Comparison of ENCODE assay signal across 19 mouse cellular contexts in the genomic region with DNA sequence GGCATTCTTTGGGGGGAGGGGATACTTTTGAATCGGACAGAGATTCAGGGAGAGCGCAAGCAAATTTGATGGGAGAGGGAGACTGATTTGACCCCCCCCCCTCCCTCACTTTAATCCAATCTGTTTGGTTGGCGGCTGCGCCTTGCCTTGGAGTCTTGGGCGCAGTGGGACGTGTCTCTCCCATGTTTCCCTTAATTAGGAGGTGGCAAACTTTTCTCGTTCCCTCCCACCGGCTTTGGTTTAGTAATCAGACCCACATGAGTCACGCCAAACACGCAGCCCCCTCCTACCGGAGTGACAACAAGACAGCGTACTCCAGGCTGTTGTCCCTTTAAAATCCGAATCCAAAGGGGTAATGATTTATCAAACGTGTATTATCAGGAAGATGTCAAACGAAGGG. TPM values are rescaled to one million over a fixed set of nuclear protein-coding genes. Genes with fewer than 3 reads are reported as not detected.
DNase-seq lines count a peak whose midpoint lies in the region; ATAC-seq lines count a peak whose summit lies in the region.
"Had no signal": no experiment of that assay in that cellular context is flagged by ENCODE, and none has a peak within 500 bp of the region (broad histone marks: within the 10 kb centered on the region; RNA-seq: fewer than 3 reads in every experiment).

A gene (plus strand): TSS at position 297 of the 400 bp plus-strand sequence.

- H3K9ac ChIP-seq in midbrain, embryonic 11.5 days (ENCODE audit: low read length): no peak within 1 kb of the TSS
- H3K9ac ChIP-seq in neural tube, embryonic 15.5 days (replicated peaks): peak within 1 kb of the TSS; percentile 56
- H3K9ac ChIP-seq: embryonic facial prominence, embryonic 15.5 days had no signal

- H3K9me3 ChIP-seq in midbrain, embryonic 11.5 days (ENCODE audit: control insufficient read depth, low read length): no peaks in the 10 kb centered on the region
- H3K9me3 ChIP-seq in neural tube, embryonic 15.5 days (replicated peaks): no peaks in the 10 kb centered on the region
- H3K9me3 ChIP-seq: embryonic facial prominence, embryonic 15.5 days; limb, embryonic 10.5 days had no signal

- WGBS in midbrain, embryonic 11.5 days: under 1% methylated on average over 15 of the region's 15 CpGs
- WGBS in neural tube, embryonic 15.5 days: 1% methylated on average over 15 of the region's 15 CpGs

- ATAC-seq in midbrain, embryonic 11.5 days (ENCODE audit: low FRiP score): no peak
- ATAC-seq in neural tube, embryonic 15.5 days (ENCODE audit: low FRiP score): peak; percentile 11; the same call in 1 of the 2 replicates

- no peaks in the 10 kb centered on the region for H3K36me3 ChIP-seq in midbrain, embryonic 11.5 days (ENCODE audit: control insufficient read depth, insufficient read depth, low read length)
- no peaks in the 10 kb centered on the region for H3K36me3 ChIP-seq in neural tube, embryonic 15.5 days
- H3K36me3 ChIP-seq: embryonic facial prominence, embryonic 15.5 days; limb, embryonic 10.5 days had no signal

- intact Hi-C loops in left cerebral cortex, postnatal 4 days (cut with DNase I): no loop called here
- intact Hi-C loops in left cerebral cortex, postnatal 25 days (cut with DNase I): loop anchor here (2.0 to 5.0 kb wide), 2 partner anchors 231 to 1717 kb away; no protein-coding TSS in a partner anchor

- peak; percentile 30 to 46 for DNase-seq in cerebellum, postnatal 14 days
- no peak for DNase-seq in cerebellum, adult 18-20 months
- peak; percentile 33 for DNase-seq in left cerebral cortex, postnatal 4 days
- no peak for DNase-seq in left cerebral cortex, postnatal 25 days (ENCODE audit: low spot score in 2 of 2)
- no peak for DNase-seq in midbrain, embryonic 11.5 days (ENCODE audit: low spot score, missing footprints)
- no peak for DNase-seq in lung, adult 18-20 months
- DNase-seq in adrenal gland, postnatal 25 days: no peak
- DNase-seq: cerebellum, adult 9-11 months; layer of hippocampus, adult 9-11 months; lung, adult 2 months; right cerebral cortex, postnatal 25 days; thymus, adult 2 months had no signal

- H3K4me3 ChIP-seq in midbrain, embryonic 11.5 days (ENCODE audit: low read depth, low read length): no peak within 1 kb of the TSS
- peak within 1 kb of the TSS; percentile 43 for H3K4me3 ChIP-seq in neural tube, embryonic 15.5 days (replicated peaks)
- H3K4me3 ChIP-seq: embryonic facial prominence, embryonic 15.5 days; limb, embryonic 10.5 days had no signal

- H3K4me1 ChIP-seq in midbrain, embryonic 11.5 days (ENCODE audit: control insufficient read depth, insufficient read depth, low read length): peaks cover 14% of the 10 kb centered on the region
- peaks cover 27% of the 10 kb centered on the region for H3K4me1 ChIP-seq in neural tube, embryonic 15.5 days

- H3K27ac ChIP-seq in midbrain, embryonic 11.5 days (ENCODE audit: low read depth, low read length): no peak within 1 kb of the TSS
- peak within 1 kb of the TSS; percentile 85 for H3K27ac ChIP-seq in neural tube, embryonic 15.5 days (replicated peaks)
- H3K27ac ChIP-seq: embryonic facial prominence, embryonic 15.5 days; limb, embryonic 10.5 days had no signal

- H3K4me2 ChIP-seq in midbrain, embryonic 11.5 days: peak within 1 kb of the TSS; percentile 12
- H3K4me2 ChIP-seq in neural tube, embryonic 15.5 days: peak within 1 kb of the TSS; percentile 57
- H3K4me2 ChIP-seq: embryonic facial prominence, embryonic 15.5 days had no signal

- H3K27me3 ChIP-seq in midbrain, embryonic 11.5 days (ENCODE audit: control insufficient read depth, insufficient read depth, low read length): peaks cover 98% of the 10 kb centered on the region
- H3K27me3 ChIP-seq in neural tube, embryonic 15.5 days (replicated peaks): peaks cover 76% of the 10 kb centered on the region

RNA-seq across cellular contexts. Expression of the gene that starts here (rescaled TPM):
- not detected for total RNA-seq in left cerebral cortex, postnatal 4 days (2021)
- under 1 TPM; 0.07 TPM for total RNA-seq in left cerebral cortex, postnatal 25 days (2021)
- 0.07 TPM in 1 of 2 replicates, not detected in the other for polyA plus RNA-seq in midbrain, embryonic 11.5 days (2014; fragmentation: Nextera tagmentation; extraction: Ambion mirVana)
- 14.9 and 19.7 TPM in 2 replicates for polyA plus RNA-seq in neural tube, embryonic 15.5 days (2015; fragmentation: Nextera tagmentation; extraction: Ambion mirVana)
- 0.48 and 1.3 TPM in 2 replicates for total RNA-seq in adrenal gland, postnatal 25 days (2021)
- total RNA-seq: heart, postnatal 10 days; megakaryocyte, adult 5-6 weeks; MEL had no signal
- polyA plus RNA-seq: embryonic facial prominence, embryonic 15.5 days; intestine, embryonic 16.5 days; limb, embryonic 10.5 days; lung, adult 2 months had no signal

Comparison
In these comparisons a context has a peak if more than half of its experiments do, and no peak if none do; other contexts are left out.
1. RNA of the gene that starts here (polyA plus RNA-seq): 14.9 to 19.7 TPM in neural tube, embryonic 15.5 days; 0.07 TPM in midbrain, embryonic 11.5 days; every median in the first group is over 10 times any median in the second.
2. DNase-seq: peak in cerebellum, postnatal 14 days (2 of 2); none in cerebellum, adult 18-20 months (0 of 2), left cerebral cortex, postnatal 25 days (0 of 2), midbrain, embryonic 11.5 days (single experiment), lung, adult 18-20 months (0 of 2) and adrenal gland, postnatal 25 days (single experiment).
3. Peak in DNase-seq in left cerebral cortex, postnatal 4 days; RNA of the gene not detected or under 1 TPM.